Mouse (Mus musculus) naive thymus-derived CD4-positive, alpha-beta T cell, adult 2 months (primary cell): ENCODE measurements around the gene Tifab.
"Not testable (repeated sequence)": the region's sequence is repeated elsewhere in the genome, so short reads cannot be mapped to it uniquely, and the experiment has no call there.

Source experiments
- DNase-seq: peaks from one replicate; pipeline ENCODE4 v3.0.0-alpha.2; 2011; ENCODE audit warnings: low read depth

The Tifab gene

GRCm38 (mm10) chr13:56178416-56179035 is at the start of gene Tifab:
TSS of gene Tifab (minus strand) at chr13:56178885.
- DNase-seq: no peak

- no peak for DNase-seq
Measured at GRCm38 (mm10) chr13:56226175-56226954, 47.7 kb upstream of the Tifab start.

GRCm38 (mm10) chr13:56223625-56224024 is 44.9 kb upstream of the Tifab start:
- no peak for DNase-seq

- DNase-seq: no peak
Measured at GRCm38 (mm10) chr13:56222849-56223246, 44.2 kb upstream of the Tifab start.

- DNase-seq: no peak
Measured at GRCm38 (mm10) chr13:56221995-56222848, 43.5 kb upstream of the Tifab start.

- no peak for DNase-seq
Measured at GRCm38 (mm10) chr13:56221129-56221910, 42.6 kb upstream of the Tifab start.

- peak; percentile 43 for DNase-seq
Measured at GRCm38 (mm10) chr13:56219254-56219653, 40.6 kb upstream of the Tifab start.

- no peak for DNase-seq
Measured at GRCm38 (mm10) chr13:56216090-56216489, 37.4 kb upstream of the Tifab start.

GRCm38 (mm10) chr13:56214633-56215032 is 35.9 kb upstream of the Tifab start:
- no peak for DNase-seq

- DNase-seq: no peak
Measured at GRCm38 (mm10) chr13:56209067-56209411, 30.4 kb upstream of the Tifab start.

- no peak for DNase-seq
Measured at GRCm38 (mm10) chr13:56208225-56209066, 29.8 kb upstream of the Tifab start.

- no peak for DNase-seq
Measured at GRCm38 (mm10) chr13:56199506-56199905, 20.8 kb upstream of the Tifab start.

- DNase-seq: peak; percentile 95
Measured at GRCm38 (mm10) chr13:56197473-56198266, 19.0 kb upstream of the Tifab start.

- DNase-seq: no peak
Measured at GRCm38 (mm10) chr13:56197031-56197430, 18.3 kb upstream of the Tifab start.

GRCm38 (mm10) chr13:56195824-56196223 is 17.1 kb upstream of the Tifab start:
- DNase-seq: peak; percentile 23

- DNase-seq: not testable (repeated sequence)
Measured at GRCm38 (mm10) chr13:56194181-56194580, 15.5 kb upstream of the Tifab start.

- DNase-seq: peak; percentile 66
Measured at GRCm38 (mm10) chr13:56191225-56191624, 12.5 kb upstream of the Tifab start.

GRCm38 (mm10) chr13:56189688-56190087 is 11.0 kb upstream of the Tifab start:
- DNase-seq: peak; percentile 54

- DNase-seq: no peak
Measured at GRCm38 (mm10) chr13:56183687-56184086, 5.0 kb upstream of the Tifab start.

GRCm38 (mm10) chr13:56181424-56181823 is 2.7 kb upstream of the Tifab start:
- no peak for DNase-seq
